In the genomic region with DNA sequence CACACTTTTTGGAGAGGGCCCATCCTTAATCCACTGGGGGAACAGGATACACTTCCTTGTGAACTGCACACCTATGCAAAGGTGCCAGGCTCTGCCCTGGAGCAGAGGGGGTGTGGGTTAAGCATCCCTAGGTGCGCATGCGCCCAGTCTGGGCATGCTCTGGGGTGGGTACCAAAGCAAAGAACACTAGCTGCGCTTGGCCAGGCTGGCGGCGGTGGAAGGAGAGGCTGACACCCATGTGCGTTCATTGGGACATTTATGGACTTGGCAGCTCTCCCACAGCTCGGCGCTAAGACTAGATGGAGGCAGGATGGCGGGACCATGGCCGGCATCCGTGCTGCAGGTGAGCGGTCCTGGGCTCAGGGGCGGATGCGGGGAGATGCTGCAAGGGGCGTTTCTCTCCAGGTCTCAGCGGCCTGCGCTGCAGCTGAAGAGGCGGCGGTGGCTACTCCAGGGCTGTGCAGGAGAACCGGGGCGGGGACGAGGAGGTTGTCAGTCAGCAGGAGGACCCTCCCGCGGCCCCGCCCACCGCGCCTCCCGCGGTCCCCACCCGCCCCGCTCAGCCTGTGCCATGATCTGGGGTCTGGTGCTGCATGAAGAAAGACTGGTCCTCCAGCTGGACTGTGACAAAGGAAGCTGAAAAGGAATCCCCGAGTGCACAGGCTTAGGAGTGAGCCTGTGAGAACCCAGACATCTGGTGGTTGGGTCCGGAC, we compare ENCODE assay signal across 8 mouse cellular contexts. TPM values are rescaled to one million over a fixed set of nuclear protein-coding genes. Genes with fewer than 3 reads are reported as not detected.
DNase-seq lines count a peak whose midpoint lies in the region; ATAC-seq and TF ChIP-seq lines count a peak whose summit lies in the region.

Gene Gm19345, plus strand, starts transcription at position 146 of the 713 bp plus-strand sequence.

- no peak within 1 kb of the TSS for H3K4me3 ChIP-seq in kidney, adult 2 months (ENCODE audit: insufficient read depth, low read depth, low read length)
- no peak within 1 kb of the TSS; the same call in 1 of the 2 replicates for H3K4me3 ChIP-seq in liver, embryonic 12.5 days

- H3K9me3 ChIP-seq in liver, embryonic 12.5 days (replicated peaks): no peaks in the 10 kb centered on the region

- TF ChIP-seq CTCF in kidney, adult 2 months (conservative IDR thresholded peaks at IDR 0.05; ENCODE audit: insufficient read depth, insufficient read length, low read depth, low read length): no peak

- ATAC-seq in common myeloid progenitor, adult 5-6 weeks (replicated peaks; ENCODE audit: low read depth, poor library complexity, severe bottlenecking): peak; percentile 55
- peak; percentile 11 to 33; a peak in 1 of 4 replicates for ATAC-seq in hematopoietic stem cell, adult 5-6 weeks (replicated peaks in 1 of 2; ENCODE audit: insufficient read depth in 1 of 2, low FRiP score in 2 of 2, low TSS enrichment in 1 of 2, low read depth in 1 of 2, poor library complexity in 2 of 2, severe bottlenecking in 2 of 2)
- peak; percentile 53; the same call in 1 of the 2 replicates for ATAC-seq in liver, embryonic 12.5 days
- no peak for ATAC-seq in erythroid progenitor cell, adult 5-6 weeks (replicated peaks; ENCODE audit: low FRiP score, poor library complexity, severe bottlenecking)
- no peak for ATAC-seq in cerebellum, adult (ENCODE audit: insufficient number of reproducible peaks, low FRiP score, low TSS enrichment)

- no peak for TF ChIP-seq POLR2A in kidney, adult 2 months (IDR thresholded peaks at IDR 0.05; ENCODE audit: low read depth, low read length)

- no peaks in the 10 kb centered on the region for H3K4me1 ChIP-seq in kidney, adult 2 months (ENCODE audit: control insufficient read depth, insufficient read depth, low read length)
- H3K4me1 ChIP-seq in liver, embryonic 12.5 days: peaks cover 17% of the 10 kb centered on the region

- H3K27ac ChIP-seq in kidney, adult 2 months (ENCODE audit: insufficient read depth, low read depth, low read length): no peak within 1 kb of the TSS
- no peak within 1 kb of the TSS for H3K27ac ChIP-seq in liver, embryonic 12.5 days

- no peaks in the 10 kb centered on the region; the same call in 1 of the 2 replicates for H3K27me3 ChIP-seq in kidney, adult 2 months (replicated peaks; ENCODE audit: control insufficient read depth, insufficient read depth, low read length)
- peaks cover 46% of the 10 kb centered on the region for H3K27me3 ChIP-seq in liver, embryonic 12.5 days (replicated peaks)

- peak within 1 kb of the TSS; percentile 36 for H3K4me2 ChIP-seq in liver, embryonic 12.5 days

- H3K36me3 ChIP-seq in kidney, adult 2 months (ENCODE audit: control insufficient read depth, insufficient read depth, low read length): no peaks in the 10 kb centered on the region
- H3K36me3 ChIP-seq in liver, embryonic 12.5 days: no peaks in the 10 kb centered on the region

- peak; percentile 50 for DNase-seq in kidney, postnatal 10 days
- DNase-seq in kidney, adult 2 months: no peak
- DNase-seq in right cerebral cortex, postnatal 36 days (ENCODE audit: low spot score in 2 of 2): peak; percentile 12 to 24

- WGBS in kidney, adult 2 months: 6% methylated on average over 30 of the region's 33 CpGs
- 5% methylated on average over 33 of the region's 33 CpGs for WGBS in liver, embryonic 12.5 days (ENCODE audit: insufficient replicate concordance)

- no peak within 1 kb of the TSS for H3K9ac ChIP-seq in liver, embryonic 12.5 days

RNA-seq across cellular contexts. Expression of gene Gm19345, which starts in this region (rescaled TPM):
- 0.12 TPM in 1 of 2 replicates, not detected in the other for polyA plus RNA-seq in kidney, adult 2 months (2012; rRNA removed)
- not detected in 2 replicates for total RNA-seq in common myeloid progenitor, adult 5-6 weeks (2017)
- not detected in 2 replicates for total RNA-seq in hematopoietic stem cell, adult 5-6 weeks (2017)
- polyA plus RNA-seq in liver, embryonic 12.5 days (2016; fragmentation: Nextera tagmentation; extraction: Ambion mirVana): not detected in 2 replicates
- total RNA-seq in erythroid progenitor cell, adult 5-6 weeks (2015; ENCODE audit: low replicate concordance): not detected in 2 replicates
- total RNA-seq in erythroid progenitor cell, adult 5-6 weeks (2017; ENCODE audit: low replicate concordance): not detected in 2 replicates

Comparison
In these comparisons a context has a peak if more than half of its experiments do, and no peak if none do; other contexts are left out.
1. Peak in ATAC-seq in common myeloid progenitor, adult 5-6 weeks; RNA of the gene not detected or under 1 TPM.
2. Peak in ATAC-seq in hematopoietic stem cell, adult 5-6 weeks; RNA of the gene not detected or under 1 TPM.
3. Peak in ATAC-seq and H3K4me2 ChIP-seq in liver, embryonic 12.5 days; RNA of the gene not detected or under 1 TPM.